Mouse (Mus musculus): ENCODE results near the gene Rassf3.

The Rassf3 gene

GRCm38 (mm10) chr10:121360358-121360757 lies 115.8 kb downstream of the Rassf3 start:
- DNase-seq: no peak
